Mouse (Mus musculus) thymus, postnatal 4 days (tissue): ENCODE data around the gene Ada.

ENCODE experiments used
- DNase-seq: peaks from one replicate; pipeline ENCODE4 v3.0.0; 2021

The Ada gene

GRCm38 (mm10) chr2:163749647-163750611, at the start of gene Ada:
Ada (minus strand) TSS chr2:163750239.
- peak; percentile 91 for DNase-seq

- no peak for DNase-seq
These were observed 48.4 kb upstream of the Ada start for GRCm38 (mm10) chr2:163798411-163798810.

- DNase-seq = peak; percentile 52
These were observed 38.4 kb upstream of the Ada start for GRCm38 (mm10) chr2:163788484-163788883.

- peak; percentile 48 for DNase-seq
These were observed 37.7 kb upstream of the Ada start for GRCm38 (mm10) chr2:163787709-163788108.

- no peak for DNase-seq
These were observed 37.0 kb upstream of the Ada start for GRCm38 (mm10) chr2:163787086-163787485.

- no peak for DNase-seq
These were observed 33.9 kb upstream of the Ada start for GRCm38 (mm10) chr2:163783901-163784300.

- DNase-seq = no peak
These were observed 33.3 kb upstream of the Ada start for GRCm38 (mm10) chr2:163783368-163783767.

- no peak for DNase-seq
These were observed 28.9 kb upstream of the Ada start for GRCm38 (mm10) chr2:163778896-163779295.

- DNase-seq = no peak
These were observed 27.0 kb upstream of the Ada start for GRCm38 (mm10) chr2:163777061-163777460.

- DNase-seq = no peak
These were observed 26.6 kb upstream of the Ada start for GRCm38 (mm10) chr2:163776661-163777060.

GRCm38 (mm10) chr2:163770731-163771130, 20.7 kb upstream of the Ada start:
- peak; percentile 30 for DNase-seq

- DNase-seq = no peak
These were observed 16.9 kb upstream of the Ada start for GRCm38 (mm10) chr2:163766890-163767289.

GRCm38 (mm10) chr2:163766261-163766660, 16.2 kb upstream of the Ada start:
- DNase-seq = no peak

- DNase-seq = no peak
These were observed 11.4 kb upstream of the Ada start for GRCm38 (mm10) chr2:163761402-163761801.

GRCm38 (mm10) chr2:163760589-163760988, 10.6 kb upstream of the Ada start:
- no peak for DNase-seq

GRCm38 (mm10) chr2:163758146-163758545, 8.1 kb upstream of the Ada start:
- DNase-seq = no peak

GRCm38 (mm10) chr2:163756723-163757122, 6.7 kb upstream of the Ada start:
- no peak for DNase-seq

- no peak for DNase-seq
These were observed 4.2 kb upstream of the Ada start for GRCm38 (mm10) chr2:163754228-163754627.

- DNase-seq = peak; percentile 73
These were observed 5.1 kb downstream of the Ada start for GRCm38 (mm10) chr2:163744801-163745570.

GRCm38 (mm10) chr2:163743357-163743756, 6.7 kb downstream of the Ada start:
- DNase-seq = no peak

- DNase-seq = no peak
These were observed 7.4 kb downstream of the Ada start for GRCm38 (mm10) chr2:163742656-163743055.

- DNase-seq = no peak
These were observed 14.1 kb downstream of the Ada start for GRCm38 (mm10) chr2:163735980-163736379.

GRCm38 (mm10) chr2:163735163-163735562, 14.9 kb downstream of the Ada start:
- DNase-seq = no peak

GRCm38 (mm10) chr2:163732021-163732420, 18.0 kb downstream of the Ada start:
- DNase-seq = no peak
